Mouse (Mus musculus): ENCODE results near the gene Gipc1.

The Gipc1 gene

GRCm38 (mm10) chr8:83652030-83652743 lies at the start of gene Gipc1:
Gene Gipc1, plus strand, starts transcription at chr8:83652677.
- peak; percentile 96 to 97 for DNase-seq

GRCm38 (mm10) chr8:83607661-83608397 lies 44.6 kb upstream of the Gipc1 start, which contains the start of the genes Tecr and Dnajb1:
Gene Tecr, minus strand, starts transcription at chr8:83607971.
Gene Dnajb1, plus strand, starts transcription at chr8:83608193.
- peak; percentile 100 for DNase-seq

DNA sequence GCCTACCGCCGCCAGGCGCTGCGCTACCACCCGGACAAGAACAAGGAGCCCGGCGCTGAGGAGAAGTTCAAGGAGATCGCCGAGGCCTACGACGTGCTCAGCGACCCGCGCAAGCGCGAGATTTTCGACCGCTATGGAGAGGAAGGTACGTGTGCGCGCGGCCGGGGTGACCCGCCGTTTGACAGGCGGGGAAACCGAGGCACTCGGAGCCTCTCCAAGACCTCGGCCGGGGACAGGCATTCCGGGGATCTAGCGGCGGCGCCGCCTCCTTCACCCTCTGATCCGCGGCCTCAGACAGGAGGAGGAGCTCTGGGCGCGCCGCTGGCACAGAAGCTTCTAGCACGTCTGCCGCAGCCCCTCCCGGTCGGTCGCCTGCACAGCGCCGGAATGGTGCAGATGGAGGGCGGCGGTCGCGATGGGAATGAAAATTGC lies 44.1 kb upstream of the Gipc1 start:
- DNase-seq: peak; percentile 80

GRCm38 (mm10) chr8:83609086-83609485 lies 43.4 kb upstream of the Gipc1 start:
- DNase-seq: no peak

DNA sequence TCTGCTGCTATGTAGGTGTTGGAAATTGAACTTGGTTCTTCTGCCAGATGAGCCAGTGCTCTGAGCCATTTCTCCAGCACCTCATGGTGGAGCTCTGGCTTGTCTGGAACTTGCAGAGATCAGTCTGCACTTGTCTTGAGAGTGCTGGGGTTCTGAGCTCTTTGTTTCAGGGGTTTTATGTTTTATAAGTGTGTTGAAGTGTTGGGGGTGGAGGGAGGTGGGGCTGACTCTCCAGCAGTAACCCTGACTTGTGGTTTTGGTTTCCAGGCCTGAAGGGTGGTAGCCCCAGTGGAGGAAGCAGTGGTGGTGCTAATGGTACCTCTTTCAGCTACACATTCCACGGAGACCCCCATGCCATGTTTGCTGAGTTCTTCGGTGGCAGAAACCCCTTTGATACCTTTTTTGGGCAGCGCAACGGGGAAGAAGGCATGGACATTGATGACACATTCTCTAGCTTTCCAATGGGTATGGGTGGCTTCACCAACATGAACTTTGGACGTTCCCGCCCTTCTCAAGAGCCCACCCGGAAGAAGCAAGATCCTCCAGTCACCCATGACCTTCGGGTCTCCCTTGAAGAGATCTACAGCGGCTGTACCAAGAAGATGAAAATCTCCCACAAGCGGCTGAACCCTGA lies 42.8 kb upstream of the Gipc1 start:
- no peak for DNase-seq

DNA sequence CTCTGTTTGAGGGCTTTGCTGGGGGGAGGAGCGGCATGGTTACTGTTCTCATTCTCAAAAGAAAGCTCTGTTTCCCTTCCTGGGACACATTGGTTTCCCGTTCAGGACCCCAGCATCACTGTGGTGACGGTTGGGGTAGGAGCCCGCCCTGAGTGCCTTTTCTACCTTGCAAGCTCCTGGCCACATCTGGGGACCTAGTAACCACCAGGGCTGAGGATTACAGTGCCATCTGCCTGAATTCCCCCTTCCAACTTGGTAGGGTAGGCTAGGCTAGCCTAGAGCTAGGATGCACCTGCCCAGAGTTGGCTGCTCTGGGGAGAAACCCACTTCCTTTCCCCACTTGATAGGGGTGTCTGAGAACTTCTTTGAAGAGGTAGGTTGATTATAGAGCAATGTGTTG lies 40.6 kb upstream of the Gipc1 start:
- no peak for DNase-seq

- no peak for DNase-seq
Observed at GRCm38 (mm10) chr8:83613695-83614094, 38.8 kb upstream of the Gipc1 start.

DNA sequence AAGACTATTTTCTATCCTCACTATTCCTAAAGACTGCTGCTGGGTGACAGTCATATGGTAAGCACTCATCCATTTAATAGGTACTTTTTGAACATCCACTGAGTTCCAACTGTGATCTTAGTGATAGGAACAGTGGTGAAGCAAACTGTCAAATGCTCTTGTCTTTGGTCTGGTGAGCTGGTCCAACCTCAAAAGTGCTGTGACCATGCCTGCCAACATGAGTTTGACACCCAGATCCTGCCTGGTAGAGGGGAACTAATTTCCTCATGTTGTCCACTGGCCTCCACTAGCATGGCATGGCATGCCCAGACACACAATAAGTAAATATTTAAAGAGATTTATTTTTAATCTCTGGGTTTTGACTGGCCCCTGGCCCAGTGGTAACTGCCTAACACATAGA lies 35.9 kb upstream of the Gipc1 start:
- no peak for DNase-seq

DNA sequence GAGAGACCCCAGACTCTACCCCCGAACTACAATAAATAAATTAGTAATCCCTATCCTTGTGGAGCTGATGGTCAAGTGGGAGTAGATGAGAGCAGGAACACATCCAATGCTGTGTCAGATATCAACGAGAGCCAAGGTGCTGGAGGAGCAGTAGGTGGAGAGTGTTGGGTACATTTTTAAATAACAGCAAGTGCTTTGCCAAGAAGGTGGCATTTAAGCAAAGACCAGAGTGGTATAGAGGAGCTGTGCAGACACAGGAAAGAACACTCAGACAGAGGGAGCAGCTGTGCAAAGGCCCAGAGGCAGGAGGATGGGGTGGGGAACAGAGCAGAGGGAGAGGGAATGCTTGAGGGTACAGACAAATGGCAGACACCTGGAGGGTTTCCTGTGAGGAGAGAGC lies 35.4 kb upstream of the Gipc1 start:
- no peak for DNase-seq

GRCm38 (mm10) chr8:83618566-83618965 lies 33.9 kb upstream of the Gipc1 start:
- no peak for DNase-seq

DNA sequence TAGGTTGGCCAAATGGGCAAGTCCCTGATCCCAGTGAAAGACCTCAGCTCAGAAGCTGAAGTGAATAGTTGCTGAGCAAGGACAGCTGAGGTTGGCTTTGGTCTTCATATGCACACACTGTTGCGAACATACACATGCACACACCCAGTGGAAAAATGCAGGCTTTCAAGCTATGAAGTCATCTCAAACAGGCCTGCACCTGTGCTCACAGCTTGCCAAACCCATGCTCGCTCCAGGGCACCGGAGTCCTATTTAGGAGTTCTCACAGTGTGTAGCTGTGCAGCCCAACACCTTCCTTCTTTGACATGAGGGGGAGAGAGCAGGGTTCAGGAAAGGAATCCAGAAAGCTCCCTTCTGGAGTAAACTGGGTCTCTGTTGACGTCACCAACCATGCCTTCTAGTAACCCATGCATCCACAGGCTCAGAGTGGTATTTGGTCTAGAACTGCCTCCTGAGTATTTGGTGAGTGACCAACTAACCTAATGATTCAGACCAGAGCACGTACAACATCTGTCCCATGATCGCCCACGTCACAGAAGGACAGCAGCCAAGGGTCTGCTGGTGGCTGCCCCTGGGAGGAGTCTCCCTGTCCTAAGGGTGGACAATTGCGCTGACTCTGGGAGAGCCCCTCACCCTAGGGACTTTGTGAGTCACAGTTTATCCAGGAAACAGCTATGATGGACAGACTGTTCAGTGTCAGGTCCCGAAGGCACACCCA lies 32.8 kb upstream of the Gipc1 start:
- no peak for DNase-seq

DNA sequence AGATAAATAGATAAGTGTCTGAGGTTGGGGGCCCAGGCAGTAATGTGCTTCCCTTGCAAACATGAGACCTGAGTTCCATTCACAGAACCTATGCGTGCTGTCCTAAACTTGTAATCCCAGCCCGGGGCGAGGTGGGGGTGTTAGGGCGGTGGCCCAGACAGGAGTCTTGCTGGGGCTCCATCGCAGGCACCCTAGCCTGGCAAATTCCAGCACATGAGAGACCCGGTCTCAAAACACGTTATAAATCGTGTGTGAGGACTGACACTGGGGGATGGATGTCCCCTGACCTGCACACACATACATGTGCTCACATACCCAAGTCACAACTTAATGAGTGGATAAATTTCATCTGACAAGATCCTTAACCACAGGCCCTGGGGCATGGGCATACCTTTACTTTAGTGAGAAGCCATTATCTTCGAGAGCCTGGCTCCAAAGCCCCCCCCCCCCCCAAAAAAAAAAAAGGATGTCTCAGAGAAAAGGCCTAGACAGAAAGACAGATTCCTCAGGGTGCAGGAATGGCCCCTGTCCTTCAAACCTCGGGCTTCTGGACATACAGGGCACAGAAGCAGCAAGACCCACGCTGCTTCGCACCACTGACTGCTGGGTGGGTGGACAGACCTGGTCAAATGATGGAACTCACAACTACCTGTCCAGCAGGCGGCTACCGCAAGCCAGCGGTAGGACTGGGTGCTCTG lies 30.6 kb upstream of the Gipc1 start:
- no peak for DNase-seq

GRCm38 (mm10) chr8:83622389-83622989 lies 30.0 kb upstream of the Gipc1 start:
- DNase-seq: peak; percentile 95

DNA sequence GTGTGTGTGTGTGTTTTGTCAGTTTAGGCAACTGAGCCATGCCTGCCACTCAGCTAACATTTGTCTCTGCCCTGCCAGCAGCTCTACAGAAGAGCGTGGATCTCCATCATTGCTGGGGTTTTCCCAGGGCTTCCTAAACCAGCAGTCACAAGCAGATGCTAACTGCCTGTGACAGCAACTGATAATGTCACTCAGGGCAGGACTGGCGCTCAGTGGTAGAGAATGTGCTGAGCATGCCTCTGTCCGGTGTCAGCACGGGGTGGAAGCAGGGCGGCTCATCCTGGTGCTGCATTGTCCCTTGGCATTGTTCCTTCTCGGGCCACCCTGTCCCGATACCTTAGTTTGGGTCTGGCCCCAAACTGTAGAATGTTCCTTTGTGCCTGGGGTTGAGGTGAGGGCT lies 28.9 kb upstream of the Gipc1 start:
- DNase-seq: no peak

DNA sequence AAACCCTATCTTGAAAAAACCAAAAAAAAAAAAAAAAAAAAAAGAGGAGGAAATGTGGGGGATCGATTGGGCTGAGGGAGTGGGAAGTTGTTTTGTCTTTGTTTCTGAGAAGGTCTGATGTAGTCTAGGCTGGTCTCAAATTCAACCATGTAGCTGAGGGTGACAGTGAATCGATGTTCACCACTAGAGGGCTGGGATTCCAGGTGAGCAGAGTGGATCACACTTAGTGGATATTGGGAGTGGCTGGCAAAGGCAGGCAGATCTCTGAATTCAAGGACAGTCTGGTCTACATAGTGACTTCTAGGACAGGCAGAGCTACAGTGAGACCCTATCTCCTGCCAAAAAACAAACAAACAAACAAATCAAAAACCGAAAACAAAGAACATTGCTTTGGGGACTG lies 27.7 kb upstream of the Gipc1 start:
- peak; percentile 39 to 49 for DNase-seq

- DNase-seq: no peak
Observed at GRCm38 (mm10) chr8:83625676-83626299, 26.7 kb upstream of the Gipc1 start.

DNA sequence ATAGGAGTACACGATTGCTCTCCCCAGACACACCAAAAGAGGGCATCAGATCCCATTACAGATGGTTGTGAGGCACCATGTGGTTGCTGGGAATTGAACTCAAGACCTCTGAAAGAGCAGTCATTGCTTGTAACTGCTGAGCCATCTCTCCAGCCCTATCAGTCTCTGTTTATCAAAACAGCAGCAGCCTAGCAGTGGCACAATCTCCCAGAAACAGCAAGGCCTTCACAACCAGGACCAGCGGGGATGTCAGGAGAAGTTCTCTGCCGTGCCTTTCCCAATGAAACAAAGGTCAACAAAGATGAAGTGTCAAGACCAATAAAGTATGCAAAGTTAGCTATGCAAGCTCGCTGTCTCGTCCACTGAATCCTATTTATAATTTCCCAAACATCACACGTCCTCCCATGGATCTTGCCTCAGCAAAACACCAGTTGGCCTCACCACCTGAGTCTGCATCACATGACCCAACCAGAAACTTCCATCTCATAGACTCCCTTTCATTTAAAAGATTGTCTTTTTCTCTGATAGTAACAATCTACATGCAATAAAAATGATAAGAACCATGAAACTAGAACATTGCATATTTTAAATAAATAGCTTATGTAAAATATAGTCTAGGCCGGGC lies 20.3 kb upstream of the Gipc1 start:
- DNase-seq: no peak

DNA sequence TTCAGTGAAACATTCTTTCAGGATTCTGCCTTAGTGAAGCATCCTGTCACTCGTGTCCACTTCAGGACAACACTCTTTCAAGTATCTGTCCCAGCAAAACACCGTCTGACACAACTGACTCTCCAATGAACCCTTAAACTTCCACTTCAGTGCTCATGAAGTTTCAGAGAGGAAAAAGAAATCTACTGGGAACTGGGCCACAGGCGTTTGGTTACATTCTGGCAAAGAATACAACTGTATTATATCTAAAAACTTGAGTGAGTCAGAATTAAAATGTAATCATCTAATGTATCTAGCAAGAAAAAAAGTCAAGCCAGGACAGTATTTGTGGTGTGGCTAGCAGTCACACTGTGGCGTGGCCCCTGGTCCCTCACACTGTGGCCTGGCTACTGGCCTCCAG lies 13.6 kb upstream of the Gipc1 start:
- DNase-seq: no peak

DNA sequence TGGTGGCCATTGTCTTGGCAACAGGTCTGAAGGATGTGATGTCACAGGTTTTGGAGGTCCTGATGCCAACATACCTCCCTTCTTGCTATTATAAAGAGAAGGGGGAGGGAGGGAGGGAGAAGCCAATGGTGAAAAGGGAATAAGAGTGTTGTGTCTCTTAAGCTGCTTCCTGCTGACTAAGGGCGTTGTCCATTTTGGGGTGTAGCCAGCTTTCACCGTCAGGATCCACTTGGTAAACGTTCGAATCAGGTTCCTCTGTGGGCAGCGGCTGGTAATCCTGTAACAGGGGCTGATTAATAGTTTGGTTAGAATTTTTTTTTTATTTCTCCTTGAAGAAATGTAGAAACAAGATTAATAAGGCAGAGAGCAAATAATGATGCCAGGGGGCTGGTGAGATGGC lies 12.8 kb upstream of the Gipc1 start:
- no peak for DNase-seq

DNA sequence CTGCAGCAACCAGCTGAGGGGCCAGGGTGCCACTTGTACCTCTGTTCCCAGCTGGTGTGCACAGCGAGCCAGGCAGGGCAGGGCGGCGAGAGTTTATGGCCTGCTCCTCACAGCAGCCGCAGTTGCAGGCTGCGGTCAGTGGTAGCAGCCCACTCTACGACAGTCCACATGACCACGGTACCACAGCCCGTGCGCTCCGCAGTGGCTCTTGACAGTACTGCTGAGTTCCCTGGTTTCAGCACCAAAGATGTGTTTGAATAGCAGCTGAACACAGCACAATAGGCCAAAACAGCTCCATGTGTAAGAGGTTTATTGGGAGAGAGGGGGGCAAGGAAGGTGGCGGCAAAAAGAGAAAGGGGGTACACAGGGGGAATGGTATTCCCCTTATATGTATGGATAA lies 5.0 kb upstream of the Gipc1 start:
- DNase-seq: no peak

DNA sequence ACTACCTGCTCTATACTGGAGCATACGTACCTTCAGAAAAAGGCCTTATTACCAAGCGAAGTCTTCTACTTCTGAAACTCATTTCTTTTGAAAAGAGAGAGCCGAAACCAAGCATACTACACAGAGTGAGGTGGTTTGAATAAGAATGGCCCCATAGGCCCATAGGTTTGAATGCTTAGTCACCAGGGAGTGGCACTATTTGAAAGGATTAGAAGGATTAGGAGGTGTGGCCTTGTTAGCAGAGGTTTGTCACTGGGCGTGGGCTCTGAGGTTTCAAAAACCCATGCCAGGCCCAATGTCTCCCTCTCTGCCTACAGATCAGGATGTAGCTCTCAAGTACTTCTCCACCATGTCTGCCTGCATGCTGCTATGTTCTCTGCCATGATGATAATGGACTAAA lies 4.4 kb upstream of the Gipc1 start:
- no peak for DNase-seq
